Mouse (Mus musculus) midbrain, embryonic 10.5 days (tissue): Measurements from ENCODE around the gene Atpaf1. TPM values are rescaled to one million over a fixed set of nuclear protein-coding genes. Genes with fewer than 3 reads are reported as not detected.

ENCODE experiments used
- DNase-seq: peaks from one replicate; pipeline ENCODE4 v3.0.0-alpha.2; 2017; ENCODE audit warnings: low spot score
- H3K27ac ChIP-seq: fragments of 300-500 bp; sonication (generic); replicated peaks from 2 replicates; pipeline ENCODE4 v1.5.1; 2016; ENCODE audit warnings: mild to moderate bottlenecking
- H3K27me3 ChIP-seq: fragments of 300-500 bp; sonication (generic); 2 replicates; pipeline ENCODE4 v1.6.1; 2016; ENCODE audit warnings: low read depth, mild to moderate bottlenecking; ENCODE audit not compliant: poor library complexity, severe bottlenecking
- H3K36me3 ChIP-seq: fragments of 300-500 bp; sonication (generic); 2 replicates; pipeline ENCODE4 v1.6.1; 2016; ENCODE audit warnings: mild to moderate bottlenecking, moderate library complexity
- H3K4me1 ChIP-seq: fragments of 300-500 bp; sonication (generic); 2 replicates; pipeline ENCODE4 v1.6.1; 2016
- H3K4me3 ChIP-seq: fragments of 300-500 bp; sonication (generic); 2 replicates; pipeline ENCODE4 v1.5.1; 2016; ENCODE audit warnings: mild to moderate bottlenecking, moderate library complexity
- H3K9me3 ChIP-seq: fragments of 300-500 bp; sonication (generic); replicated peaks from 2 replicates; pipeline ENCODE4 v1.6.1; 2016; ENCODE audit warnings: mild to moderate bottlenecking
- WGBS: fragments of 180-500 bp; shearing (Covaris S2); methylation state at CpG from one replicate; pipeline ENCODE4 v1.1.7; 2016; 5-methylcytosine and 5-hydroxymethylcytosine counted together
- polyA plus RNA-seq: library from polyadenylated mRNA; unstranded; fragments of >200 nt; fragmentation: Nextera tagmentation; extraction: Ambion mirVana; gene quantifications from 2 replicates; pipeline ENCODE4 v1.2.1, GENCODE M21; 2016

Gene Atpaf1
- polyA plus RNA-seq, 1 experiment from 2014 or later: 53.8 TPM

DNA sequence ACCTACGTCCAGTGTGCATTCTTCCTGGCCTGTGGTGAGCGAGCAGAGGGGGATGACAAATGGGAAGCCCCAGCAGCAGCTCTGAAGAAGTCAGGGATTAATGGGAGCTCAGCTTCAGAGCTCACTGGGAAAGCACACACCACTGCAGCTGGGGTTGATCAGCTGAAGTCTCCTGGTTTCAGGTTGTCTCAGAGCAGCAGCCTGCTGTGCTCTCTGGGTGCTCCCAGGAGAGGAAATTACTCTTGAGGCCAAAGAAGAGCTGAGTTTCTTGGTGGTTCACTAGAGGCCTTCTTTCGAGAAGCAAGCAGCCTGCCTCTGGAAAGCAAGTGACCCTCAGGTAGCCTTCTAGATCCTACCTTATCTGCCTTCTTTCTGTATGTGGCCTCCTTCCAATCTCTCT, 36.3 kb downstream of the Atpaf1 start:
- 65% methylated on average over 3 of the region's 3 CpGs for WGBS
- 0 out of 2 replicates have a peak, but pooled peaks cover 6% of the 10 kb centered on the region for H3K4me1 ChIP-seq

DNA sequence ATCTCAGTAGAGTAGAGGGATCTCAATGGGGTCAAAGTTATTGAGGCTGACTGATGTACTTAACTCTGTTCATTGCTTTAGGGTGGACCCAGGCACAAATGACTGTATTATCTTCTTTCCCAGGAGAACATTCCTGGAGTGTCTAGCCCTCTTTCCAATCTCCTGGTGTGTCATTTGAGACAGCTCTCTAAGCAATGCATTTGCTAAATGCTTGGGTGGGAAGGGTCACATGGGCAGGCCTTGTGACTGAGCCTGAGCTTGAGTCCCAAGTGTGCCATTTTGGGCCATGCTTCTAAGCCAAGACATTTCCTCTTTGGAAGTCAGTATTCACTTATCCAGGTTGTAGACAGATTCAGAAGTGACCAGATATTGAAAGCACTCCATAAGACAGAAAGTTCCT, 36.8 kb downstream of the Atpaf1 start:
- Histone ChIP-seq H3K27ac (no peak overlapping the region), H3K36me3 (peaks cover 13% of the 10 kb centered on the region; the same call in 1 of the 2 replicates), H3K27me3 (peaks cover 1% of the 10 kb centered on the region; the same call in 1 of the 2 replicates), H3K4me1 (0 out of 2 replicates have a peak, but pooled peaks cover 6% of the 10 kb centered on the region), H3K9me3 (no peaks in the 10 kb centered on the region), H3K4me3 (no peak overlapping the region)
- DNase-seq: no peak

More for the DNA sequence above, 36.3 kb downstream of the Atpaf1 start:
- no peaks in the 10 kb centered on the region for H3K9me3 ChIP-seq
- no peak overlapping the region for H3K4me3 ChIP-seq
- DNase-seq: no peak
- no peak overlapping the region for H3K27ac ChIP-seq
- no peaks in the 10 kb centered on the region for H3K27me3 ChIP-seq
- peaks cover 18% of the 10 kb centered on the region; the same call in 1 of the 2 replicates for H3K36me3 ChIP-seq

DNA sequence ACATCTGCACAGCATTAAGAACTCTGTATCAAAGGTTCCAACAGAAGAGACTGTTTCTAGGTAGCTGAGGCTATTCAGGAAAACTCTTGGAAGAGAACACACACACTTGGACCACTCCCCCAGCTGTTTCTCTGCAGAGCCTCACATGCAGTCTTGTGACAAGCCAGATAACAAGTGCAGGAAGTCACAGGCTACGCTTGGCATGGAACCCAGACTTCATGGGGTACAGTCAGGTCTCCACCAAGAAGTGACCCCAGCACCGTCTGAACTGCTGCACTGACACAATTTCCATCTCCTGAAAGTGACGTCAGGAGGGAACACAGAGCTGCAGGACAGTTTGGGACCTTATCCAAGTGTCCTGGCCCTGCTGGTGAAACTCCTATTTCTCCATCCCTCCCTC, 37.3 kb downstream of the Atpaf1 start:
- Histone ChIP-seq H3K4me1 (0 out of 2 replicates have a peak, but pooled peaks cover 6% of the 10 kb centered on the region), H3K4me3 (no peak overlapping the region), H3K27ac (no peak overlapping the region), H3K9me3 (no peaks in the 10 kb centered on the region), H3K36me3 (peaks cover 12% of the 10 kb centered on the region; the same call in 1 of the 2 replicates), H3K27me3 (peaks cover 6% of the 10 kb centered on the region)
- 79% methylated on average over 3 of the region's 3 CpGs for WGBS
- DNase-seq: no peak

DNA sequence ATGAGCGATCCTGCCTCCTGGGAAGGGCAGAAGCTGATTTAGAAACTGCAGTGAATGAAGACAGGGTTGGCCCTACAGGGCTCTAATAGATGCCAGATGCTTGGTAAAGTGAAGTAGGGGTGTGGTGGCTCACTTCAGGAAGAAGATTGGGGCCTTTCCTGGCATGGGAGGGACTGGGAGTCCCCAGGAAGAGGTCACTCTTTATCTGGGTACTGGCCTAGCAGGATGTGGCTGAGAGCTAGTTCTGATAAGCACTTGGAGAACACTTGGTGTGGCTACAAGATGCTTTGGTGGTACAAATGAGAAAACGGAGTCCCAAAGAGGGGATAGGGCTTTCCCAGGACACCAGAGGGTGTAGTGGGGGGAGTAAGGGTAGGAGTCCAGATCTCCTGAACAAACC, 39.6 kb downstream of the Atpaf1 start:
- Histone ChIP-seq H3K36me3 (peaks cover 12% of the 10 kb centered on the region; the same call in 1 of the 2 replicates), H3K27ac (no peak overlapping the region), H3K4me1 (peaks cover 27% of the 10 kb centered on the region), H3K4me3 (no peak overlapping the region), H3K9me3 (no peaks in the 10 kb centered on the region), H3K27me3 (peaks cover 13% of the 10 kb centered on the region)
- no peak for DNase-seq
- WGBS: 66% methylated on average over 2 of the region's 2 CpGs

DNA sequence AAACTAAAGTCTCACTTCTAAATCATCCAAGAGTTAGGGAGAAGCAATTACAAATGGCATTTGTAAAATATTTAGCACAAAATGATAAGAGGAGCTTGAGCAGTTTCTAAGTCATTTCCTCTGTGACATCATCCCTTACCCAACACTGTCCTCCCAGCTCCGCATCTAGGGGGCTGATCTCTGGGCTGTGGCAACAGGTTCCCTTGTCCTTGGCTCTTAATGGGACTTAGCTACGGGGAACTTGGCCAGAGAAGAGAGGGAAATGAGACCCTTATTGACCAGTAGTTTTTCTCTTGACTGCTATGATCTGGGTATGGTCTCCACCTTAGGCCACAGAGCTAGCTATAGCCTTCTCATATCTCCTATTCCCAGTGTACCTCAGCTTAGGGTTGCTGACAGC, 40.7 kb downstream of the Atpaf1 start:
- Histone ChIP-seq H3K9me3 (no peaks in the 10 kb centered on the region), H3K27me3 (peaks cover 24% of the 10 kb centered on the region), H3K27ac (no peak overlapping the region), H3K4me1 (peaks cover 25% of the 10 kb centered on the region), H3K4me3 (no peak overlapping the region), H3K36me3 (peaks cover 4% of the 10 kb centered on the region; the same call in 1 of the 2 replicates)
- DNase-seq: no peak
- WGBS: 82% methylated on average over 2 of the region's 2 CpGs

DNA sequence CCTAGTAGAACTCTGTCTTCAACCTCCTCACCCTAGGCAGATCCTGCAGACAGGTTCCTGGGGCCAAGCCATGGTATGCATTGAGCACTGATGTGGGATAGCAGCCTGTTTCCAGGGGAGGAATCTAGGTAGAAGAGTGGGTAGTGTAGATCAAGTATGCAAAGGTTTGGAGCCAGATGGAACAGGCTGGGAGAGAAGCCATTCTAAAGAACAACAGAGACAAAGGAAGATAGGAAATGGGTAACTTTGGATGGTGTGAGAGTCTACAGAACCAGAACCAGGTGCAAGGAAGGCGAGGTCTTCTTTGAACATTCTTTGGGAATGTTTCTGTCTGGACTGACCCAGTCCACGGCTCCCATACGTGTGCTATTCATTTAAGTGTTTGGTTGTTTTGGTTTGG, 42.5 kb downstream of the Atpaf1 start:
- no peaks in the 10 kb centered on the region for H3K9me3 ChIP-seq
- peaks cover 27% of the 10 kb centered on the region for H3K27me3 ChIP-seq
- no peak for DNase-seq
- peaks cover 8% of the 10 kb centered on the region for H3K36me3 ChIP-seq
- no peak overlapping the region for H3K27ac ChIP-seq
- H3K4me1 ChIP-seq: peaks cover 25% of the 10 kb centered on the region
- 74% methylated on average over 3 of the region's 3 CpGs for WGBS
- H3K4me3 ChIP-seq: peak overlapping the region; percentile 86

DNA sequence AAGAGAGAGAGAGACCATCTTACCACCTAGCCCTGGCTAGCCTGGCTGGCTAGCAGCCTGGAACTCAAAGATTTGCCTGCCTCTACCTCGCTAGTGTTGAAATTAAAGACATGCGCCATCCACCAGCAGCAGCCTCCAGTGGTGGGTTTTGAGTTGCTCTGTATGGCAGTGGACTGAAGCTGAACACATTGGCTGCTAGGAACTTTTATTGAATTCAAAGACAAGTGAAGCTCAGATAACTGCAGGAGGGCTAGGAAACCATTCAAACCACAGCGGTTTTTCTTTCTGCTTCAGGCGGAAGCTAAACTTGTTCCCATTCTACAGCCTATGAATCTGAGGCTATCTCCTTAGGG, 42.9 kb downstream of the Atpaf1 start:
- H3K36me3 ChIP-seq: peaks cover 8% of the 10 kb centered on the region
- WGBS: 9% methylated on average over 4 of the region's 4 CpGs
- no peak for DNase-seq

DNA sequence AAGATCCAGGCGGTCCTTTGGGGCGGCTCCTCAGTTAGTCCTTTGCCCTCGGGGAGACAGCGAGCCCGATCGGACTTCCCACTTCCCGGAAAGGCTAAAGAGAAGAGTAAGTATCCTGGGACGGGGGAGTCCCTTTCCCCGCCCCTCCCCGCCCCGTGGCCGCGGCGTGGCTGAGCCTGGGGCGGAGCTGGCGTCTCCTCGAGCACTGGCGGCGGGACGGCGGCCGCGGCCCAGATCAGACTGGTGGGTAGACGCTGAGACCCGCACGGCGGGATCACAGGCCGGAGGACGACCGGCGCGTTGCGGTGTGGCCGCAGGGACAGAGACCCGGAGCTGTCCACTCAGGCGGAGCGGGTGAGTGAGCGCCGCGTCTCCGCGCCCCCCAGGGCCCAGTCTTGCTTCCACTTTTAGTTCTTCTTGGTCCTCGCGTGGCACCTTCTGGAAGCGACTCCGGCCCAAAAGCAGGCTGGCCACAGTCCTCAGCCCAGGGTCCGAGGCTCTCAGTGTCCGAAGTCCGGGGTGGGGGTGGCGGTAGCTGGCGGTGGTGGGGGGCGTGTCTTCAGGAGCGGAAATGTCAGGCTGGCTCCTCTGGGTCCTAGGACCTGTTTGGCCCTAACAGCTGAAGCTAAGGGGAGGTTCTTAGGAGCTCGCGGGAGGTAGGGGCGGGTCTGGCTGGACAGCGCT, 43.4 kb downstream of the Atpaf1 start, which contains the start of gene Mob3c:
TSS of gene Mob3c (plus strand) at position 205 of the 684 bp plus-strand sequence.
- peaks cover 27% of the 10 kb centered on the region for H3K27me3 ChIP-seq
- H3K9me3 ChIP-seq: no peaks in the 10 kb centered on the region
- peak within 1 kb of the TSS; percentile 86 for H3K4me3 ChIP-seq
- WGBS: under 1% methylated on average over 53 of the region's 57 CpGs
- H3K27ac ChIP-seq: peak within 1 kb of the TSS; percentile 89
- peaks cover 25% of the 10 kb centered on the region for H3K4me1 ChIP-seq
- peaks cover 5% of the 10 kb centered on the region; the same call in 1 of the 2 replicates for H3K36me3 ChIP-seq
- peak; percentile 85 for DNase-seq

More for the DNA sequence above, 42.9 kb downstream of the Atpaf1 start:
- Histone ChIP-seq H3K27ac (peak overlapping the region; percentile 89), H3K9me3 (no peaks in the 10 kb centered on the region), H3K4me3 (peak overlapping the region; percentile 86), H3K4me1 (peaks cover 25% of the 10 kb centered on the region), H3K27me3 (peaks cover 27% of the 10 kb centered on the region)

DNA sequence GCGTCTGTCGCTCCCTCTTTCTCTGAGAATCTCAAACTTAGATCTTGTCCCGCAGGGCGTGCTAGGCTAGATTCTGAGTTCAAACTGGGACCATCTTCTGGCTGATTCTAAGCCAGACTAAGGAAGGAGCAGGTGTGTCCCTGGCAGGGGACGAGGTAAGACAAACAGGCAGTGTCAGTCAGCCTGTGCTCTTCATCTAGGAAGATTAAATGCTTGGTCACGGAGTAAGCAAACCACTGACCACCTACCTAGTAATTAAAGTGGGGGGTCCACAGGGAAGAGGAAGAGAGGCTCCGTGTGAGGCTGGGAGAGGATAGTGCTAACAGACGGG, 43.9 kb downstream of the Atpaf1 start:
- Histone ChIP-seq H3K27ac (peak overlapping the region; percentile 89), H3K4me3 (peak overlapping the region; percentile 86)
- WGBS: 6% methylated on average over 8 of the region's 8 CpGs

DNA sequence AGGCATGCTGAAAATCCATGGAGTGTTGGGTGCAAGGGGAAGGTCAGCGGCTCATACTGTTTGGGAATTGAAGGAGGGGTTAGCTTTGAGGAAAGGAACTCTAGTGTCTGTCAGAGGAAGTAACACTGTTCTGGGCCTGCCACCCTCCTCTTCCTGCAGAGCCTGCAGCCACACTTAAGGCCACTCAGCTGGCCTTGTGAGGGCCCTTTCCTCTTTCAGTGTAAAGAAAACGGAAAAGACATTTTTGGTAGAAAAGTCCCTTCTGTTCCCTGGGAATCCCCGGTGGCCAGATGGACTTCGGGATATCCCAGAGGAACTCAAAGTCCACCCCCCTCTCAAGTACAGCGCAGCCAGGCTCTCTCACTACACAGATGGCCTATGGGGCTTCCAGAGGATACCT, 45.9 kb downstream of the Atpaf1 start:
- WGBS: 78% methylated on average over 5 of the region's 5 CpGs
- peaks cover 27% of the 10 kb centered on the region for H3K27me3 ChIP-seq
- H3K4me1 ChIP-seq: peaks cover 25% of the 10 kb centered on the region
- no peak overlapping the region for H3K27ac ChIP-seq
- no peak overlapping the region for H3K4me3 ChIP-seq
- no peak for DNase-seq
- H3K36me3 ChIP-seq: peaks cover 8% of the 10 kb centered on the region; the same call in 1 of the 2 replicates
- no peaks in the 10 kb centered on the region for H3K9me3 ChIP-seq

More for the DNA sequence above, 43.9 kb downstream of the Atpaf1 start:
- Histone ChIP-seq H3K4me1 (peaks cover 25% of the 10 kb centered on the region), H3K27me3 (peaks cover 27% of the 10 kb centered on the region), H3K9me3 (no peaks in the 10 kb centered on the region), H3K36me3 (peaks cover 5% of the 10 kb centered on the region; the same call in 1 of the 2 replicates)
- DNase-seq: no peak

DNA sequence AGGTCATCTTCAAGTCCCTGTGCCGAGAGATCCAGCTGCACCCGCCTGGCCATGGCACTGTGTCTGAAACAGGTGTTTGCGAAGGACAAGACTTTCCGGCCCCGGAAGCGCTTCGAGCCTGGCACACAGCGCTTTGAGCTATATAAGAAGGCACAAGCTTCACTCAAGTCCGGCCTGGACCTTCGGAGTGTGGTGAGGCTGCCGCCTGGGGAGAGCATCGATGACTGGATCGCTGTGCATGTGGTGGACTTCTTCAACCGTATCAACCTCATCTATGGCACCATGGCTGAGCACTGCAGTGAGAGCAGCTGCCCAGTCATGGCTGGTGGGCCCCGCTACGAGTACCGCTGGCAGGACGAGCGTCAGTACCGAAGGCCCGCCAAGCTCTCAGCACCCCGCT, 46.6 kb downstream of the Atpaf1 start:
- Histone ChIP-seq H3K4me1 (peaks cover 25% of the 10 kb centered on the region), H3K27ac (no peak overlapping the region), H3K36me3 (peaks cover 8% of the 10 kb centered on the region; the same call in 1 of the 2 replicates), H3K4me3 (no peak overlapping the region), H3K9me3 (no peaks in the 10 kb centered on the region), H3K27me3 (peaks cover 27% of the 10 kb centered on the region)
- DNase-seq: no peak
- 95% methylated on average over 22 of the region's 22 CpGs for WGBS

DNA sequence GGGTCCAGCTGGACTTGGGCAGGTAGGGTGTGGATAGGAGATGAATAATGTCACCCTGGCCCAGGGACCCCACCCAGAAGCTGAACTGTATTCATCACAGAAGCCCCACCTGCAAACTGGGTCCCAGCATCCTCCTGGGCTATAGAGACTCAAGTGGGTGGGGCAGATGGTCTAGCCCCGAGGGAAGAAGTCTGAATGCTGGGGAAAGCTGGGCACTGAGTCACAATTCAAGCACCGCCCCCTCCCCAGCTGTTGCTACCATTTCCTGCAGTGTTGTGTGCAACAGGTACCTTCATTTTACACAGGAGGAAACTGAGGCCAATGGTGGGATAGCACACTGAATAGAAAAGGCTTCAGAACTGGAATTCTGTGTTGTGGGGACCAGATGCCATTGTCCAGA, 47.4 kb downstream of the Atpaf1 start:
- H3K27ac ChIP-seq: no peak overlapping the region
- 66% methylated on average over 2 of the region's 2 CpGs for WGBS
- H3K4me3 ChIP-seq: no peak overlapping the region
- peaks cover 8% of the 10 kb centered on the region; the same call in 1 of the 2 replicates for H3K36me3 ChIP-seq
- no peaks in the 10 kb centered on the region for H3K9me3 ChIP-seq
- H3K4me1 ChIP-seq: peaks cover 25% of the 10 kb centered on the region
- peaks cover 20% of the 10 kb centered on the region for H3K27me3 ChIP-seq
- DNase-seq: no peak

DNA sequence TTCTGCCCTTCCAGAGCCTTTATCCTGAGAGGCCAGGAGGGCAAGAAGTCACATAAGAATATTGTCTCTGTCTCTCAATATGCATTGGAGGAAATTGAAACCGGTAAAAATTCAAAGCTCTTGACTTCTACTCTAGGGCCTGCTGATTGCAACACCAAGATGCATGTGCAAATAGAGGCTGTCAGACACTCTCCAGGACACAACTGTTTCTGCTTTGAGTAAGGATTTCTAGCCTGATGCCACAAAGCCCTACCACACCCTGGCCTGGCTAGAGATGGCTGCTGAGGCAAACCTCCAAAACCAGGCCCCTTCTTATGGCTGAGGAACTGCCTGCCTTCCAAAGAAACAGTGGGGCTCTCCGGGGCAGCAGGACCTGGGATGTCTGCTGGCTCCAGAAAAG, 51.0 kb downstream of the Atpaf1 start:
- Histone ChIP-seq H3K36me3 (peaks cover 8% of the 10 kb centered on the region; the same call in 1 of the 2 replicates), H3K9me3 (no peaks in the 10 kb centered on the region), H3K4me3 (no peak overlapping the region), H3K4me1 (peaks cover 24% of the 10 kb centered on the region), H3K27ac (no peak overlapping the region), H3K27me3 (no peaks in the 10 kb centered on the region)
- 76% methylated on average over 2 of the region's 2 CpGs for WGBS
- DNase-seq: no peak
